Comparison of ENCODE assay signal across 10 mouse cellular contexts in the genomic region with DNA sequence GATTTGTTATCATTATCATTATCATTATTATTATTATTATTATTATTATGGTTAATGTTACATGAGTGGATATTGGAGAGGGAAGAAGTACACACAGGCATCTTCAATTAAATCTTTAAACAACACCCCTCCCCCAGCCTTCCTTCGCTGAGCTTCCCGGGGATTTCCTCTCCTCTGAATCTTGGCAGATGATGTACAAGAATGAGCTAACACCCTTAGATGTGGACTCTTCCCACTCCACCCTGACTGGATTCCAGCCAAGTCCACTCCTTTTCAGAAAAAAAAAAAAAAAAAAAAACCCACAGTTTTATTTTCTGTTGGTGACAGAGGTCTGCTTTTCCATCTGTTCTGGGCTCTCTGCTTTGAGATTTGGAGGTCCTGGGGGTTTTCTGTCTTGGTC. TPM values are rescaled to one million over a fixed set of nuclear protein-coding genes. Genes with fewer than 3 reads are reported as not detected.
DNase-seq lines count a peak whose midpoint lies in the region.
"Had no signal": no experiment of that assay in that cellular context is flagged by ENCODE, and none has a peak within 500 bp of the region (broad histone marks: within the 10 kb centered on the region; RNA-seq: fewer than 3 reads in every experiment).

No protein-coding gene starts in this region.

- peak; percentile 60 for DNase-seq in gastrocnemius, adult 18-20 months (ENCODE audit: low spot score)
- DNase-seq in gastrocnemius, postnatal 25 days: no peak
- peak; percentile 23 for DNase-seq in brain, adult 2 months (ENCODE audit: low read depth, low spot score)
- peak; percentile 31 to 57 for DNase-seq in heart, postnatal 14 days
- peak; percentile 13 for DNase-seq in large intestine, adult 2 months (ENCODE audit: low read depth, low spot score)
- DNase-seq in urinary bladder, postnatal 14 days (ENCODE audit: low spot score): no peak
- DNase-seq in spleen, postnatal 36 days (ENCODE audit: low spot score in 2 of 2): no peak
- DNase-seq in left cerebral cortex, adult 18-20 months (ENCODE audit: low spot score in 2 of 2): no peak
- DNase-seq: liver, postnatal 0 days; thymus, adult 2 months had no signal

- intact Hi-C loops in heart, postnatal 14 days (cut with DNase I): loop anchor here (10.0 kb wide), 1 partner anchor 117 kb away; no protein-coding TSS in a partner anchor

- WGBS in large intestine, adult 2 months: 5% methylated on average over 2 of the region's 2 CpGs

RNA-seq across cellular contexts. Expression of a gene that starts 23.8 kb away (rescaled TPM):
- total RNA-seq in gastrocnemius, adult 18-20 months (2021): 10 to 100 TPM in 1 of 2 experiments, 1 to 10 TPM in 1; 8.6 to 14.0 TPM
- total RNA-seq in gastrocnemius, postnatal 25 days (2021): 10 to 100 TPM; 13.2 to 17.9 TPM
- total RNA-seq in heart, postnatal 14 days (2021): 1 to 10 TPM; 6.6 to 9.0 TPM
- 2.8 and 4.0 TPM in 2 replicates for polyA plus RNA-seq in large intestine, adult 2 months (2012; rRNA removed)
- total RNA-seq in left cerebral cortex, adult 18-20 months (2021): 10 to 100 TPM; 10.9 to 14.7 TPM

Comparison
In these comparisons a context has a peak if more than half of its experiments do, and no peak if none do; other contexts are left out.
1. DNase-seq: peak in gastrocnemius, adult 18-20 months (single experiment), brain, adult 2 months (single experiment), heart, postnatal 14 days (2 of 2) and large intestine, adult 2 months (single experiment); none in gastrocnemius, postnatal 25 days (single experiment), urinary bladder, postnatal 14 days (single experiment), spleen, postnatal 36 days (0 of 2) and left cerebral cortex, adult 18-20 months (0 of 2).